Mouse (Mus musculus) brain, adult 2 months (tissue): ENCODE measurements around the gene Tbca.

Experiments used
- DNase-seq: peaks from one replicate; pipeline ENCODE4 v3.0.0; 2011; ENCODE audit warnings: low read depth, low spot score

The Tbca gene

DNA sequence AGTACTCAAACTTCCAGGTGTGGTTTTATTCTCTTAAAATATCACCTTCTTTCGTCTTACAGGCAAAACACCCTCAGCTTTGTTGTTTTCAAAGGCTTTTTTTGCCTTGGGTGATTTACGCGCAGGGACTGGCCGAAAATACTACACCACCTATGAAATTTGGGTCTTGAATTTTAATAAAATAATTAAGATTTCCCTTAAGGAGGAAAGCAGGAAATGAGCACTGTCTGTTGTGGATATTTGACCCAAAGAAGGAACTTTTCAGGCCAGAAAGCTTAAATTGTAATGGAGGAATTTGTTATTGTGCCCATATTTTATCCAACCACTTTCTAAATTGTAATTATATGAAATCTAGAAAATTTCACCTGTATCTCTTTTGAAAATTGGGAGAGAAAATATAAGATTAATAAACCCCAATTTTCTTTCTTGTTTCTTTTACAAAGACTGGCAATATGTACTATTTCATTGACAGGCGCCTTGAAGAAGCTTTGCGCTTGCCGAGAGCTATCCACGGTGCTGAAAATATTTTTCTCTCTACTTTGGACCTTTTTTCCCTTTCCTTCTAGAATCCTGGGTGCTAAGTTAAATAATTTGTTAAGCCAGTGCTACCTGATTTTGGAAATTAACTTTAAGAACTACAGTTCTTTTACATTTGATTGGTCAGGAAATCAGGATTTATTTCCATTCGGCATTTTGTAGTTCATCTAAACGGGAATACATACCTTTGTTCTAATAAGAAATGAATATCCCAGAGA lies 89.5 kb downstream of the Tbca start:
- no peak for DNase-seq

GRCm38 (mm10) chr13:94881201-94881600 lies 92.5 kb downstream of the Tbca start:
- no peak for DNase-seq

DNA sequence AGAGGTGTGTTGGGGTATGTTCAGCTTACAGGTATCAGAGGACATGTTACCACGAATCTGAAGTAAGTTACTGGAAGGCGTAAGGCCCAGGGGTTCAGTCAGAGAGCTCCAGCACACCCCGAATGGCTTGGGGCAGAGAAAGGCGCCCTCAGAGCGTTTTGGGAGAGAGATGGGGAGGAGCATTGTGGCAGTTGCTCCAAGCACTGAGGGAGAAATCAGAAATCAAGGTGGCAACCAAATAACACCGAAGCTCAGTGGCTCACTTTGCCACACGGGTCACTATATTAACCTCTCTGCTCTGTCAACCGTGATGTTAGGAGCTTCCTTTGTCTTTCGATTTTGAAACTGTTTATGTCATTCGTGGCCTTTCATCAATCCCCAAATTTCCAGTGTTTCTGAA lies 93.5 kb downstream of the Tbca start:
- DNase-seq = no peak

GRCm38 (mm10) chr13:94882711-94883145 lies 94.0 kb downstream of the Tbca start:
- no peak for DNase-seq

DNA sequence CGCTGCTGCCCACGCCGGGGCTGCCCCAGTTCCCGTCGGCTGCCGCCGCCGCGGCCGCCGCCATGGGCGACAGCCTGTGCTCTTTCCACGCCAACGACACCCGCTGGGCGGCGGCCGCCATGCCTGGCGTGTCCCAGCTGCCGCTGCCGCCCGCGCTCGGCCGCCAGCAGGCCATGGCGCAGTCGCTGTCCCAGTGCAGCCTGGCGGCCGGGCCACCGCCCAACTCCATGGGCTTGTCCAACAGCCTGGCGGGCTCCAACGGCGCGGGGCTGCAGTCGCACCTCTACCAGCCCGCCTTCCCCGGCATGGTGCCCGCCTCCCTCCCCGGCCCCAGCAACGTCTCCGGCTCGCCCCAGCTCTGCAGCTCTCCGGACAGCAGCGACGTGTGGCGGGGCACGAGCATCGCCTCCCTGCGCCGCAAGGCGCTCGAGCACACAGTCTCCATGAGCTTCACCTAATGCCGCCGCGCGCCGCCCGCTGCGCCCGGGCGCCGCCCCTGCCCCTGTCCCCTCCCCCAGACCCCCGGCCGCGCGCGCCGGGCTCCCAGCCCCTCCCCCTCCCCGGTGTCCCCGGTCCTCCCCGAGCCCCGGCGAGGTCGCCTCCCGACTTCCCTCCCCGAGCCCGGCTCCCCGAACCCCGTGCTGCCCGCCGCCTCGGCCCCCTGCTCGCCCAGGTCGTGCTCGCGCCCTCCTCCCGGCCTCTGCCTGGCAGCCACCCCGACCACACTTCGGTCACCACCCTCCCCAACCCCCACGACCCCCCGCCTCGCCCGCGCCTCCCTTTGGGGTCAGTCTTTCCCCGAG lies 94.7 kb downstream of the Tbca start:
- DNase-seq = peak; percentile 35

DNA sequence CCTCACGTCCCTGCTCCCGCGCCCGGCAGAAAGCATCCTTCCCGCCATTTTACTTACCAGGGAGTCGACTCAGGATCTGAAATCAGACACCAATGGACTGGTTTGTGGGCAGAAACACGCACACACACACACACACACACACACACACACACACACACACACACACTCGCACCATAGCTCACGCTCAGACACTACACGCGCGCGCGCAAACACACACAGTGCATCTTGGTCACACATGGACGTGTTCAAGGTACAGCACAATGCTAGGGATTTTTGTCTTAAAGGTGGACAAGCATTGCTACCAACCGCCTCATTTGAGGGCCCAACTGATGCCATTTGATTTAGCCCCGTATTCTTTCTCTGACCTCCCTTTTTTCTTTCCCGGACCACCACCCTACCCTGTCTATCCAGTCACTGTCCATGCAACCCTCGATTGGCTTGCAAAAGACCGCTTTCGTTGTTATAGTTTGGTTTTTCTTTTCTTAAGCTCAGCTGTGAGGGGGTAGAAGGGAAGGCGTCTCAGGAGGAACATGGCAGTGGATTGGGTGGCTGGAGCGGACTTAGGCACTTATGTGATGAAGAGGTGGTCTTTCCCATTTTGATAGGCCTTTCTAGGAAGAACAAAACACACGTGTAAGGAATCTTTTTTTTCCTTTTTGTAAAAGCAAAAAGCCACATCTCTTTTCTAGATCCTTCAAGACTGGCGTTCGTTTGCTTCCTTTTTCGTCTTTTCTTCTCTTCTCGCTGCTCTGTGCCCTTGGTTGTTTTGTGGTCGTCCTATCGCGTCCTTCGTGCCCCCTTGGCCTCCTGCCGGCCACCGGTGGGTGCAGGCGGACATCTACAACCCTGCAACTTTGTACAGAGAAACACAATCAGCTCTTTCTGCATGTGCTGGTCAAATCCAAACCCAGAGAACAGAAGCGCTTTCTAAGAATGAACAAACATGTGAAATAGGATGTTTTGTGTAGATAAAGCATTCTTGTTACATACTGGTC lies 95.6 kb downstream of the Tbca start:
- DNase-seq = no peak

DNA sequence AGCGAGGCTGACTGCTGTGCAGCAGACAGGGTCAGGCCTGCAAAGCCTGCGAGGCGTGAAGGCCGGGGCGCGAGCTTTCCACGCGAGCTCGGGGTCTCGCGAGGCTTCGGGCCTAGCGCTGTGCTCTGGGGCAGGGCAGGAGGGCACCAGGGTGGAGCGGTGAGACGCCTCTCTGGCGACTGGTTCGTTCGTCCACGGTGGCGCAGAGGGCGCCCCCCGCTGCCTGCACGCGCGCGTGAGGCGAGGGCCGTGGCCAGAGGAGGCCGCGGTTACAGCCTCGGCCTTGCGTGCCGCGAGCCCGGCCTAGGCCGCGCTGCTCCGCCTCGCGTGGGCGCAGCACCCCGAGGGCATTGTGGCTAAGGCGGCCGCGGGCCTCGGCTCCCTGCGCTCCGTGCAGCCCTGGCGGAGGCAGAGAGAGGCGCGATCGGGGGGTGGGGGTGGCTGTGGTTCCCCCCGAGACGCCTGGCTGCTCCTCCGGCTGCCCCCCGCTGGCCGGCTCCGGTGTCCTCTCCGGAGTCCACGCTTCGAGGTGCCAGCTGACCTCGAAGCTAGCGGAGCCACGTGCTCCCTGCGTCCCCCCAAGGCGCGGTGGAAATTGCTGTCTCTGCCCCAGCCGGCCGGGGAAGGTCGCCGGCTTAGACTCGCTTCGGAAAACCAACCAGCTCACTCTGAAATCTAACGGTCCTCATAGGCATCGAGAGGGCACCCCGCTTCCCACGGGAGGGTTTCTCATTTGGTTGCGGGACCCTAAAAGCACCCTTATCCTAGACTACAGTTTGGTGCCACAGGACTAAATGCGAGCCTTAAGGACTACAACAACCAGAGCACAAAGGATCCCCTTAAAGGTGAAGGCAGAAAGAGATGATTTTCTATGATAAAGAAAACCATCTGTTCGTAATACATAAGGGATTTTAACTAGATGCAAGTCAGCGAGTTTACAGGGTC lies 96.9 kb downstream of the Tbca start:
- no peak for DNase-seq
